Mouse (Mus musculus): ENCODE measurements around the gene Tbx4.

GRCm38 (mm10) chr11:85889056-85889729 lies 3.0 kb downstream of the Tbx4 start:
- no peak for TF ChIP-seq CTCF (IDR thresholded peaks at IDR 0.05; ENCODE audit: low read depth)
- no peak for TF ChIP-seq EP300 (IDR thresholded peaks at IDR 0.05; ENCODE audit: low read depth)
